Mouse (Mus musculus): ENCODE data around the gene Rarres2. TPM values are rescaled to one million over a fixed set of nuclear protein-coding genes. Genes with fewer than 3 reads are reported as not detected.
A peak's percentile ranks its signal among the peaks of the same experiment; 100 is the strongest.

Gene Rarres2
- polyA plus RNA-seq, 1 experiment from 2014 or later = 105 TPM

DNA sequence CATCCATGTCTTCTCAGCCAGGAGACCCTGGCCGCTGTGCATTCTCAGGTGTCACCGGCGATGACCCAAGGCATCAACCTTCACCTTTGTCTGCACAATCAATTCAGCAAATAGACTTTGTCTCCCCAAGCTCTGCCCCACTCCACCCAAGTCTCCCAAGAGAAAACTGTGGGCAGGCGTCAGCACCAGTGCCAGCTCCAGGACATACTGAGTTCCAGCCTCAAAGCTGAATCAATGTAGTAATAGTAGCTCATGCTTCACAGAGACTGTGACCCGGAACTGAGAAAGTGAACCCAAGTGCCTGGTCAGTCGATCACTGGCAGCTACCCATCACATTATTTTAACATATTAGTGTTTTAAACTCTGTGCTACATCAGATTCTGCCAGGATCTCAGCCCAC is 24.3 kb downstream of the Rarres2 start:
- 79% methylated on average over 6 of the region's 6 CpGs for WGBS
- Histone ChIP-seq H3K9me3 (ENCODE audit: control insufficient read depth, low read length) (no peaks in the 10 kb centered on the region), H3K9ac (ENCODE audit: low read depth, low read length) (no peak overlapping the region), H3K27ac (ENCODE audit: low read length) (no peak overlapping the region), H3K4me1 (ENCODE audit: control insufficient read depth, insufficient read depth, low read length) (no peaks in the 10 kb centered on the region), H3K27me3 (replicated peaks; ENCODE audit: control insufficient read depth, insufficient read depth, low read length) (no peaks in the 10 kb centered on the region), H3K36me3 (ENCODE audit: control insufficient read depth, insufficient read depth, low read length) (no peaks in the 10 kb centered on the region), H3K4me3 (ENCODE audit: low read length) (no peak overlapping the region), H3K4me2 (ENCODE audit: low read depth, low read length) (no peak overlapping the region)
- ATAC-seq = no peak

DNA sequence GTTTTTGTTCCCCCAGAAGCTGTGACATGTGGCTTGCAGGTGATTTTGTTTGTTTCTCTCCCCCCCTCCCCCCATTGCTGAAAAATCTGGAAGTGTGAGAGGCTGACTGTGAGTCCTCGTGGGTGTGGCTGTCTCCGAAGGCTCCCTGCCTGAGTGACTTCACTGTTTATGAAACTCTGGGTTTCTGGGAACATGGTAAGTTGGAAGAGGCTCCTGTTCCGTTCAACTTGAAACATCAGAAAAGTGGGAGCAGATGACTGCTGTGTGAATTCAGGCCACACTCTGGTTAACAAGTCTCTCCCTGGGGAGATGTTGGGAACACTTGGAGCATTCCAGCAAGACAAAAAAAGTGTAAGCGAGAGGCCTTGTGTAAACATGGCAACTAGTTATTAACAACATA is 25.7 kb downstream of the Rarres2 start:
- Histone ChIP-seq H3K4me1 (ENCODE audit: control insufficient read depth, insufficient read depth, low read length) (peaks cover 4% of the 10 kb centered on the region), H3K9ac (ENCODE audit: low read depth, low read length) (no peak overlapping the region), H3K4me3 (ENCODE audit: low read length) (no peak overlapping the region), H3K27me3 (replicated peaks; ENCODE audit: control insufficient read depth, insufficient read depth, low read length) (no peaks in the 10 kb centered on the region), H3K4me2 (ENCODE audit: low read depth, low read length) (no peak overlapping the region), H3K36me3 (ENCODE audit: control insufficient read depth, insufficient read depth, low read length) (no peaks in the 10 kb centered on the region), H3K27ac (ENCODE audit: low read length) (no peak overlapping the region), H3K9me3 (ENCODE audit: control insufficient read depth, low read length) (no peaks in the 10 kb centered on the region)
- 47% methylated on average over 4 of the region's 4 CpGs for WGBS
- ATAC-seq = no peak

DNA sequence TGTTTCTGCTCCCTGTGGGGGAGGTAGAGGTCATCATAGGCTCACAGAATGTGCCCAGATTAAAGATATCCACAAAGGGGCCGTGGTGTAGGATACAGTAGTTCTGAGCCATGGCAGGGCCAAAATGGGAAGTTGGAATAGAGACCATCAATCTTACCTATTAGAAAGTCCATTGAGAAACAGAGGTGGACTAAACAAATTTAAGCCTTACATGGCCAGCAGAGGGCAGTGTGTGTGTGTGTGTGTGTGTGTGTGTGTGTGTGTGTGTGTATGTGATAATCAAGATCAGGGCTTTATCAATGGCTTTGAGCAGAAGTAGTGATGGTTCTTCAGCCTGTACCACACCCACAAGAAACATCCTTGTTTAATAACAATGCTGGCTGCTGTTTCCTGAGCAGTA is 26.3 kb downstream of the Rarres2 start:
- peaks cover 10% of the 10 kb centered on the region for H3K4me1 ChIP-seq (ENCODE audit: control insufficient read depth, insufficient read depth, low read length)
- no peaks in the 10 kb centered on the region for H3K36me3 ChIP-seq (ENCODE audit: control insufficient read depth, insufficient read depth, low read length)
- H3K27me3 ChIP-seq (replicated peaks; ENCODE audit: control insufficient read depth, insufficient read depth, low read length) = no peaks in the 10 kb centered on the region
- no peaks in the 10 kb centered on the region for H3K9me3 ChIP-seq (ENCODE audit: control insufficient read depth, low read length)
- no peak overlapping the region for H3K27ac ChIP-seq (ENCODE audit: low read length)
- no peak overlapping the region for H3K4me2 ChIP-seq (ENCODE audit: low read depth, low read length)
- 56% methylated on average over 1 of the region's 1 CpGs for WGBS
- H3K4me3 ChIP-seq (ENCODE audit: low read length) = no peak overlapping the region
- ATAC-seq = no peak
- H3K9ac ChIP-seq (ENCODE audit: low read depth, low read length) = no peak overlapping the region

DNA sequence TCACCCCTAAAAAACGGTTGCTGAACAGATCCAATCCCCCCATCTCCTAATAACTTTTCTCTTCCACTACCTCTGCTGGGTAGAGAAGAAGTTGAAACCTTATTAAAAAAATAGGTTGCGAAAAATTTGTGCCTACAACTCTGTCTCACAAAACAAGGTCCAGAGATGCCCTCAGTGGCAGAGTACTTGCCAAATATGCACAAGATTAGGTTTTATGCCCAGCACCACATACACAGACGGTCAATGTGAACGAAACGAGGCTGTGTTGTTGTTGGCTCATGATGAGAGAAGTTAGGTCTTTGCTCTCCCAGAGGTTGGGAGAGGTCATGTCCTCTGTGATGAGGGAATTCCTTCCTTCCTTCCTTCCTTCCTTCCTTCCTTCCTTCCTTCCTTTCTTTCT is 27.3 kb downstream of the Rarres2 start:
- no peak overlapping the region for H3K27ac ChIP-seq (ENCODE audit: low read length)
- no peak overlapping the region for H3K4me3 ChIP-seq (ENCODE audit: low read length)
- no peak overlapping the region for H3K4me2 ChIP-seq (ENCODE audit: low read depth, low read length)
- peaks cover 10% of the 10 kb centered on the region for H3K4me1 ChIP-seq (ENCODE audit: control insufficient read depth, insufficient read depth, low read length)
- 78% methylated on average over 5 of the region's 5 CpGs for WGBS
- no peak for ATAC-seq
- H3K9ac ChIP-seq (ENCODE audit: low read depth, low read length) = no peak overlapping the region
- no peaks in the 10 kb centered on the region for H3K36me3 ChIP-seq (ENCODE audit: control insufficient read depth, insufficient read depth, low read length)
- H3K27me3 ChIP-seq (replicated peaks; ENCODE audit: control insufficient read depth, insufficient read depth, low read length) = no peaks in the 10 kb centered on the region
- no peaks in the 10 kb centered on the region for H3K9me3 ChIP-seq (ENCODE audit: control insufficient read depth, low read length)

DNA sequence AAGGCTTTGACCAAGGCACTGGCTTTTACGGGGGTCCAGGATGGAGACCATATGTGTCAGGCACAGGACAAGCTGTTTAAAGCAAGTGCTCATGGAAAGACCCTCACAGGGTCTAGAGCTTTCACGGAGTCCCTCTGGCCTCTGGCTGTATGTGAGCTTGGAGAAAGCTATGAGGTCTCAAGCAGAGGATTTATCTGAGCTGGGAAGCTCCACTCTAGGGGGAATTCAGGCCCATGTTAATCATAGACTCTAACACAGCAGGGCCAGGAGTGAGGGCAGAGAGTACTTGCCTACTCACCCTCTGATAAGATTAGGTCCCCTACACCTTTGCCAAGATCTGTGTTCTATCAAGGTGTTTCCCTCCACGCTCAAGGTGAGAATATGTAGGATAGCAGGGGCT is 30.0 kb downstream of the Rarres2 start:
- Histone ChIP-seq H3K9ac (ENCODE audit: low read depth, low read length) (no peak overlapping the region), H3K27ac (ENCODE audit: low read length) (no peak overlapping the region), H3K4me3 (ENCODE audit: low read length) (no peak overlapping the region), H3K4me2 (ENCODE audit: low read depth, low read length) (no peak overlapping the region), H3K9me3 (ENCODE audit: control insufficient read depth, low read length) (no peaks in the 10 kb centered on the region), H3K36me3 (ENCODE audit: control insufficient read depth, insufficient read depth, low read length) (no peaks in the 10 kb centered on the region), H3K27me3 (replicated peaks; ENCODE audit: control insufficient read depth, insufficient read depth, low read length) (no peaks in the 10 kb centered on the region), H3K4me1 (ENCODE audit: control insufficient read depth, insufficient read depth, low read length) (peaks cover 16% of the 10 kb centered on the region)
- 85% methylated on average over 3 of the region's 3 CpGs for WGBS
- ATAC-seq = no peak

DNA sequence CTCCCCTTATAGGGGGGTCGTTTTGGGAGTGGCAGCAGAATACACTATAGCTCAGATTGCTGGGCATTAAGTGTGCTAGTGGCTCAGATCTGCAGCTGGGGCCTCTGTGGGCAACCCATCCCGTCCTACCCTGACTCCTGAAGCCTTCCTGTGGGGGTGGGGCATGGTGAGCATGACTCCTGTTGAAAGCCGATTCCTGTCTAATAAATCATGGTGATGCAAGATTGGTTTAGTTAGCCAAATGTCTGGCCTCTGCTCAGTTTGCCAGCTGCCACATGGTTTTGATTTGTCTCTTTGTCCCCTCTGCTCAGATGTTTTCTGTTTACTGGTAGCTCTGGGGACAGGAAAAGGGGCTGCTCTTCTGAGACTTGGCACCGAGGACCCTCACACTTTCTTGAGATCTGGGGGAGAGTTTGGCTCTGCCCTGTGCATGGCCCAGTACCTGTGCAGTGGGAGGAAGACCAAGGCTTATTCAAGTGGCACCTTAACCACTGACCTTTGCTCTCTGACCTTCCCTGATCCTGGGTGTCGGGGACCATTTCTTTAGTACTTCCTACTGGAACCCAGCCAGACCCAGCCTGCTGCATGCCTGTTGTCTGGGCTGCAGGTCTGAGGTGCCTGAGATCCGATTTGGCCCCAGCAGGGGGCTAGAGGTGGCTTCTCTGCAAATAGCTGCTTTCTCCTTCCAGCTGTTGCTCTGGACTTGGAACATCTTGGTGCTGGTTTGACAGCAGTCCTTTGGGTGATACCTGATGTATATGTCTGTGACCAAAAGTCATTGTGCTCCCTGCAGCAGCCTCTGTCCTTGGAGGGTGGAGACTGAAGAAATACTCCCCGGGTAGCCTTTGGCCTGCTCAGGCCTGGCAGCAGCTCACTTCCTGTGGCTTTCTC is 30.8 kb downstream of the Rarres2 start:
- no peak overlapping the region for H3K4me3 ChIP-seq (ENCODE audit: low read length)
- no peak overlapping the region for H3K27ac ChIP-seq (ENCODE audit: low read length)
- H3K27me3 ChIP-seq (replicated peaks; ENCODE audit: control insufficient read depth, insufficient read depth, low read length) = no peaks in the 10 kb centered on the region
- no peaks in the 10 kb centered on the region for H3K9me3 ChIP-seq (ENCODE audit: control insufficient read depth, low read length)
- H3K9ac ChIP-seq (ENCODE audit: low read depth, low read length) = peak overlapping the region; percentile 39; the same call in 1 of the 2 replicates
- no peaks in the 10 kb centered on the region for H3K36me3 ChIP-seq (ENCODE audit: control insufficient read depth, insufficient read depth, low read length)
- H3K4me1 ChIP-seq (ENCODE audit: control insufficient read depth, insufficient read depth, low read length) = peaks cover 22% of the 10 kb centered on the region
- ATAC-seq = 0 out of 2 replicates have a peak, but pooled peaks have one; percentile 17
- WGBS = 26% methylated on average over 7 of the region's 7 CpGs
- H3K4me2 ChIP-seq (ENCODE audit: low read depth, low read length) = no peak overlapping the region

DNA sequence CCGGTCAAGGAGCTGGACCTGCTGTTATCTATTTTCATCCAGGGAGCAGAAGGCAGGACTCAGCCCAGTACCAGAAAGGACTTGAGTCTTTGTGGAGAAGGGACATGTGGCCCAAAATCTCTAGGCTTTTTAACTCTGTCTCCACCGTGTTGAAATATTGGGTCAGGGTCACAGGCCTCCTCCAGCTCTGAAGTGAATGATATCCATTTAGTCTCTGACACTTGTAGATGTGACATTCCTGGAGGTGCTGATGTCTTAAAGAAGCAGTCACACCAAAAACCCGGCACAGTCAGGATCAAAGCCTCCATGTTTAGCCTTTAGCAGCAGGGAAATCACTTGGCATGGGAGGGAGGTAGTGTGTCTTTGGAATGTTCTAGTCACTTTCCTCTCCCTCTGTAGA is 31.9 kb downstream of the Rarres2 start:
- peaks cover 22% of the 10 kb centered on the region for H3K4me1 ChIP-seq (ENCODE audit: control insufficient read depth, insufficient read depth, low read length)
- ATAC-seq = no peak
- no peak overlapping the region for H3K4me2 ChIP-seq (ENCODE audit: low read depth, low read length)
- no peak overlapping the region for H3K9ac ChIP-seq (ENCODE audit: low read depth, low read length)
- no peaks in the 10 kb centered on the region for H3K36me3 ChIP-seq (ENCODE audit: control insufficient read depth, insufficient read depth, low read length)
- no peak overlapping the region for H3K27ac ChIP-seq (ENCODE audit: low read length)
- no peak overlapping the region for H3K4me3 ChIP-seq (ENCODE audit: low read length)
- no peaks in the 10 kb centered on the region for H3K9me3 ChIP-seq (ENCODE audit: control insufficient read depth, low read length)
- WGBS = 49% methylated on average over 3 of the region's 3 CpGs
- H3K27me3 ChIP-seq (replicated peaks; ENCODE audit: control insufficient read depth, insufficient read depth, low read length) = no peaks in the 10 kb centered on the region

DNA sequence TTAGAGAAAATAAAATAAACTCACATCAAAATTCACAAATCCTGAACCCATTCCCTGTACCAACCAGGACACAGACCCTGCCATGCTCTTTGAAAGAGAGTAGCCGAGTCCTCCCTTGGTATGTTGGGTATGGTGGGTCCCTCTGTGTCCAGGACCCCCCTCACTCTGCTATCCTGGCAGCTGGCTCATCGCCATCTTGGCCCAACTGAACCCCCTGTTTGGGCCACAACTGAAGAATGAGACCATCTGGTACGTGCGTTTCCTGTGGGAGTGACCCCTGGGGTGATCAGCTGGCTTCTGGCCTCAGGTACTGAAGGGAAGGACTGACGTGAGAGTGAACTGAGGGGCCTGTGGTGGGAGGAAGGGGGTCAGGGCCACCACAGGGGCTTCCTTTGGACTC is 32.7 kb downstream of the Rarres2 start:
- WGBS = 74% methylated on average over 5 of the region's 5 CpGs
- no peak for ATAC-seq
- Histone ChIP-seq H3K36me3 (ENCODE audit: control insufficient read depth, insufficient read depth, low read length) (no peaks in the 10 kb centered on the region), H3K9ac (ENCODE audit: low read depth, low read length) (no peak overlapping the region), H3K9me3 (ENCODE audit: control insufficient read depth, low read length) (no peaks in the 10 kb centered on the region), H3K27ac (ENCODE audit: low read length) (no peak overlapping the region), H3K4me2 (ENCODE audit: low read depth, low read length) (no peak overlapping the region), H3K4me1 (ENCODE audit: control insufficient read depth, insufficient read depth, low read length) (peaks cover 22% of the 10 kb centered on the region), H3K27me3 (replicated peaks; ENCODE audit: control insufficient read depth, insufficient read depth, low read length) (no peaks in the 10 kb centered on the region), H3K4me3 (ENCODE audit: low read length) (no peak overlapping the region)

DNA sequence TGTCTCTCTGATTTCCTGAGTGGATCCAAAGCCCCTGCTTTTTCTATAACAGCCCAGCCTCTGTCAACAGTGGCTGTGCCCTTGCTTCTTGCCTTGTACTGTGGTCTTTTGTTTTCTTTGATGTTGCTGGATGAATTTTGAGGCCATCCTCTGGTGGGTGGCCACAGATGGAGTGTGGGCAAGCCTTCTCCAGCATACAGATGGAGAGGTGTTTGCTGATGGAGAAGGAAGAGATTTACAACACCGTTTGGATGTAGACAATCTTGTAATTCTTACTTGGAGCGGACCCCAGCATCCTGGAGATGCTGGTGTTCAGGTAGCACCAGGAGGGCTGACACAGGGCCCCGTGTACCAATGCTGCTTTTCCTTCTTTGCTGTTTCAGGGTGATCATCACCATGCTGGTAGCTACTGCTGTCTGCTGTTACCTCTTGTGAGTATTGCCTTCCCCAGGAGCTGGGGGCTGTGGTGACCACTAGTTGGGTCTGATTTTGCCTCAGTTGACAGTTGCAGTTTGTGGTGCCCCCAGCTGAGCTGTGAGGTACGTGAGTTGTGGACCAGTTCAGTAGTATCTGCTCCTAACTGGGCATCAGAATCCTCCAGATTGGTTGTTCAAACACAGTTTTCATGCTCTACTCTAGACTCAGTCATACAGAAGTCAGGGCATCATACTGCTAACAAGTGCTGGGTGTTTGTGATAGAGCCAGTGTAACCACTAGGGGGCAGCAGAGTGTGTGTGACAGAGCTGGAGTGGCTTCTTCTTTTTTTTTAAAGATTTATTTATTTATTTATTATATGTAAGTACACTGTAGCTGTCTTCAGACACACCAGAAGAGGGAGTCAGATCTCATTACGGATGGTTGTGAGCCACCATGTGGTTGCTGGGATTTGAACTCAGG is 33.5 kb downstream of the Rarres2 start:
- no peaks in the 10 kb centered on the region for H3K36me3 ChIP-seq (ENCODE audit: control insufficient read depth, insufficient read depth, low read length)
- 74% methylated on average over 4 of the region's 5 CpGs for WGBS
- ATAC-seq = no peak
- no peaks in the 10 kb centered on the region for H3K9me3 ChIP-seq (ENCODE audit: control insufficient read depth, low read length)
- peaks cover 22% of the 10 kb centered on the region for H3K4me1 ChIP-seq (ENCODE audit: control insufficient read depth, insufficient read depth, low read length)
- H3K4me2 ChIP-seq (ENCODE audit: low read depth, low read length) = no peak overlapping the region
- no peak overlapping the region for H3K27ac ChIP-seq (ENCODE audit: low read length)
- no peak overlapping the region for H3K4me3 ChIP-seq (ENCODE audit: low read length)
- H3K9ac ChIP-seq (ENCODE audit: low read depth, low read length) = no peak overlapping the region
- H3K27me3 ChIP-seq (replicated peaks; ENCODE audit: control insufficient read depth, insufficient read depth, low read length) = no peaks in the 10 kb centered on the region

All from intestine, embryonic 16.5 days (tissue).